Mouse (Mus musculus) heart, embryonic 14.5 days (tissue): ENCODE measurements around the gene Ip6k2. TPM values are rescaled to one million over a fixed set of nuclear protein-coding genes. Genes with fewer than 3 reads are reported as not detected.

Experiments used
- ATAC-seq: fragments of 200-750 bp; cut with Nextera tagmentation; 2 replicates; pipeline ENCODE4 v1.8.0; 2017; ENCODE audit warnings: low read depth, moderate TSS enrichment; ENCODE audit not compliant: insufficient number of reproducible peaks, insufficient read depth, low FRiP score
- H3K27ac ChIP-seq, 2 experiments: fragments of 200-500 bp in 1 of 2; fragments of 300-500 bp in 1 of 2; sonication (generic) in 1 of 2; replicated peaks in 1 of 2; 2 replicates each; pipeline ENCODE4 v1.5.1; 2012 to 2014; ENCODE audit warnings: low read depth in 2 of 2, low read length in 2 of 2, control low read depth in 1 of 2, mild to moderate bottlenecking in 1 of 2, mixed read lengths in 1 of 2; ENCODE audit not compliant: control insufficient read depth in 1 of 2, insufficient read depth in 1 of 2
- H3K27me3 ChIP-seq: fragments of 300-500 bp; sonication (generic); 2 replicates; pipeline ENCODE4 v1.6.1; 2014; ENCODE audit warnings: mild to moderate bottlenecking, low read length, control low read depth; ENCODE audit not compliant: control insufficient read depth, insufficient read depth
- H3K36me3 ChIP-seq: fragments of 300-500 bp; sonication (generic); 2 replicates; pipeline ENCODE4 v1.6.1; 2014; ENCODE audit warnings: mild to moderate bottlenecking, control low read depth, low read length, mixed read lengths; ENCODE audit not compliant: control insufficient read depth, insufficient read depth
- H3K4me1 ChIP-seq, 2 experiments: fragments of 200-500 bp in 1 of 2; fragments of 300-500 bp in 1 of 2; sonication (generic) in 1 of 2; 2 replicates each; pipeline ENCODE4 v1.6.1; 2012 to 2014; ENCODE audit warnings: low read length in 2 of 2, control low read depth in 1 of 2, mixed read lengths in 1 of 2; ENCODE audit not compliant: control insufficient read depth in 2 of 2, insufficient read depth in 2 of 2
- H3K4me2 ChIP-seq: fragments of 300-500 bp; sonication (generic); 2 replicates; pipeline ENCODE4 v1.6.1; 2014; ENCODE audit warnings: mild to moderate bottlenecking, low read length
- H3K4me3 ChIP-seq, 2 experiments: fragments of 200-500 bp in 1 of 2; fragments of 300-500 bp in 1 of 2; sonication (generic) in 1 of 2; 2 replicates each; pipeline ENCODE4 v1.5.1; 2012 to 2014; ENCODE audit warnings: low read length in 2 of 2, mild to moderate bottlenecking in 2 of 2, control low read depth in 1 of 2, low read depth in 1 of 2, moderate library complexity in 1 of 2; ENCODE audit not compliant: control insufficient read depth in 1 of 2, insufficient read depth in 1 of 2
- H3K9ac ChIP-seq: fragments of 300-500 bp; sonication (generic); 2 replicates; pipeline ENCODE4 v1.6.1; 2014; ENCODE audit warnings: mild to moderate bottlenecking, low read length
- H3K9me3 ChIP-seq: fragments of 300-500 bp; sonication (generic); 2 replicates; pipeline ENCODE4 v1.6.1; 2016; ENCODE audit warnings: low read length, control low read depth; ENCODE audit not compliant: control insufficient read depth
- WGBS: fragments of 180-500 bp; shearing (Covaris S2); extraction: QIAGEN DNeasy Blood & Tissue Kit; methylation state at CpG from one replicate; pipeline ENCODE4 v1.1.7; 2014; 5-methylcytosine and 5-hydroxymethylcytosine counted together
- polyA plus RNA-seq: library from polyadenylated mRNA; unstranded; fragments of >200 nt; fragmentation: Nextera tagmentation; extraction: Ambion mirVana; gene quantifications from 2 replicates; pipeline ENCODE4 v1.2.1, GENCODE M21; 2014

Gene Ip6k2
- polyA plus RNA-seq, 1 experiment from 2014 or later: 45.0 TPM

DNA sequence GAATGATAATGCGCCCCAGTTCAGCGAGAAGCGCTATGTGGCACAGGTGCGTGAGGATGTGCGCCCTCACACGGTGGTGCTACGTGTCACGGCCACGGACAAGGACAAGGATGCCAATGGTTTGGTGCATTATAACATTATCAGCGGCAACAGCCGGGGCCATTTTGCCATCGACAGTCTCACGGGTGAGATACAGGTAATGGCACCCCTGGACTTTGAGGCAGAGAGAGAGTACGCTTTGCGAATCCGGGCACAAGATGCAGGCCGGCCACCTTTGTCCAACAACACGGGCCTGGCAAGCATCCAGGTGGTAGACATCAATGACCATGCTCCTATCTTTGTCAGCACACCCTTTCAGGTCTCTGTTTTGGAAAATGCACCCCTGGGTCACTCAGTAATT lies 44.3 kb downstream of the Ip6k2 start:
- Histone ChIP-seq H3K27ac (no peak overlapping the region), H3K9me3 (no peaks in the 10 kb centered on the region), H3K36me3 (no peaks in the 10 kb centered on the region), H3K27me3 (peaks cover 92% of the 10 kb centered on the region), H3K9ac (no peak overlapping the region), H3K4me3 (no peak overlapping the region), H3K4me2 (no peak overlapping the region), H3K4me1 (peaks cover 10 to 19% of the 10 kb centered on the region in 2 experiments; a peak in 3 of 4 replicates)
- ATAC-seq: no peak
- 59% methylated on average over 18 of the region's 18 CpGs for WGBS

DNA sequence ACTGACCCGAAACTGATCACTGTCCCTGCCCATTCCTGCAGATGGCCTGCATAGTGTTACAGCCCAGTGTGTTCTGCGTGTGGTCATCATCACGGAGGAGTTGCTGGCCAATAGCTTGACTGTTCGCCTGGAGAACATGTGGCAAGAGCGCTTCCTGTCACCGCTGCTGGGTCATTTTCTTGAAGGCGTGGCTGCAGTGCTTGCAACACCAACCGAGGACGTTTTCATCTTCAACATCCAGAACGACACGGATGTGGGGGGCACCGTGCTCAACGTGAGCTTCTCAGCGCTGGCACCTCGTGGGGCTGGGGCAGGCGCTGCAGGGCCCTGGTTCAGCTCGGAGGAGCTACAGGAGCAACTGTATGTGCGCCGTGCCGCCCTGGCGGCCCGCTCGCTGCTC lies 48.0 kb downstream of the Ip6k2 start:
- Histone ChIP-seq H3K4me2 (peak overlapping the region; percentile 91), H3K27me3 (peaks cover 66% of the 10 kb centered on the region), H3K27ac (no peak overlapping the region), H3K4me1 (peaks cover 10 to 16% of the 10 kb centered on the region in 2 experiments; a peak in 3 of 4 replicates), H3K9me3 (no peaks in the 10 kb centered on the region), H3K9ac (no peak overlapping the region; the same call in 1 of the 2 replicates), H3K4me3 (peak overlapping the region; percentile 50 to 52), H3K36me3 (no peaks in the 10 kb centered on the region)
- no peak for ATAC-seq
- 6% methylated on average over 23 of the region's 23 CpGs for WGBS

DNA sequence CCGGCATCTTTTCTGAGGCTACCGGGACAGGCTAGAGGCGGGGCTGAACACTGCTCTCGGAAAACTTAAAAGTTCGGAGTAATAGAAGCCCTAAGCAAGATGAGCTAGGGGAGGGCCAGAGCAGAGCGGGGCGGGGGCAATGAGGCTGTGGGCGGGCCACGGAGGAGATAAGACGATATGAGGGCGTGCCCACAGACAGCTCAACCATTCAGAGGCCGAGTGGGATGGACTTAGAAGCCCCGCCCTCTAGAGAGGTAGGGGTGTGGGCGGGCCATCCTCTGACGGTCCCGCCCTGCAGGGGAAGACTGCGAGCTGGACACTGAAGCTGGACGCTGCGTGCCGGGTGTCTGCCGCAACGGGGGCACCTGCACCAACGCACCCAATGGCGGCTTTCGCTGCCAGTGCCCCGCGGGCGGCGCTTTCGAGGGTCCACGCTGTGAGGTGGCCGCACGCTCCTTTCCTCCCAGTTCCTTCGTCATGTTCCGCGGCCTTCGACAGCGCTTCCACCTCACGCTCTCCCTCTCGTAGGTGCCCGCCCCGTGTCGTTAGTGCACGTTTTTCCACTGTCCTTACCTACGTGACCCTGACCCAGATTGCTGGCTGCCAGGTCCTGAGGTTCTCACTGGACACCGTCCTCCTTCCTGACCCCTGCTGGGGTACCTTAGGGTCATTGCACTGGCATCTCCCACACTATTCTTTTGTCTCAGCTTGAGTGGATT lies 49.0 kb downstream of the Ip6k2 start:
- H3K9ac ChIP-seq: peak overlapping the region; percentile 27; the same call in 1 of the 2 replicates
- H3K27me3 ChIP-seq: peaks cover 58% of the 10 kb centered on the region

DNA sequence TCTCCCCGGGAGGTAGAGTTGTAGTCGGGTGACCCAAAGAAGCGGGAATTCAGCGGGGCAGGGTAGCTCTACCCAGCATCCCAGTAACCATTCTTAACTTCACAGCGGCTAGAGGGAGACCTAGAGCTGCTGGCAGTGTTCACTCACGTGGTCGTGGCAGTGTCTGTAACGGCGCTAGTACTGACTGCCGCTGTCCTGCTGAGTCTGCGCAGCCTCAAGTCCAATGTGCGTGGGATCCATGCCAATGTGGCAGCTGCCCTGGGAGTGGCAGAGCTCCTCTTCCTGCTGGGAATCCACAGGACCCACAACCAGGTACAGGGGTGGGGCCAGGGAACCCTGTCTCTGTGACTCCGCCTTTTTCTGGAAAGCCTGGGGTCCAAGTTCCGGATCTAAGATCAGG lies 59.4 kb downstream of the Ip6k2 start:
- H3K4me3 ChIP-seq: peak overlapping the region in 1 of 2 experiments; percentile 4; a peak in 1 of 4 replicates
- peaks cover 19% of the 10 kb centered on the region; the same call in 1 of the 2 replicates for H3K27me3 ChIP-seq
- peak overlapping the region; percentile 34 for H3K9ac ChIP-seq
- ATAC-seq: 0 out of 2 replicates have a peak, but pooled peaks have one; percentile 8
- no peaks in the 10 kb centered on the region for H3K36me3 ChIP-seq
- H3K9me3 ChIP-seq: no peaks in the 10 kb centered on the region
- WGBS: 12% methylated on average over 14 of the region's 14 CpGs
- peaks cover 4% of the 10 kb centered on the region in 2 experiments; a peak in 1 of 4 replicates for H3K4me1 ChIP-seq
- H3K4me2 ChIP-seq: peak overlapping the region; percentile 47
- H3K27ac ChIP-seq: no peak overlapping the region

More for the DNA sequence above, 49.0 kb downstream of the Ip6k2 start:
- Histone ChIP-seq H3K36me3 (no peaks in the 10 kb centered on the region), H3K4me1 (peaks cover 8 to 12% of the 10 kb centered on the region in 2 experiments; a peak in 3 of 4 replicates), H3K4me2 (peak overlapping the region; percentile 91), H3K4me3 (peak overlapping the region; percentile 50 to 52), H3K27ac (no peak overlapping the region), H3K9me3 (no peaks in the 10 kb centered on the region)
- 4% methylated on average over 46 of the region's 46 CpGs for WGBS
- peak; percentile 95 for ATAC-seq

DNA sequence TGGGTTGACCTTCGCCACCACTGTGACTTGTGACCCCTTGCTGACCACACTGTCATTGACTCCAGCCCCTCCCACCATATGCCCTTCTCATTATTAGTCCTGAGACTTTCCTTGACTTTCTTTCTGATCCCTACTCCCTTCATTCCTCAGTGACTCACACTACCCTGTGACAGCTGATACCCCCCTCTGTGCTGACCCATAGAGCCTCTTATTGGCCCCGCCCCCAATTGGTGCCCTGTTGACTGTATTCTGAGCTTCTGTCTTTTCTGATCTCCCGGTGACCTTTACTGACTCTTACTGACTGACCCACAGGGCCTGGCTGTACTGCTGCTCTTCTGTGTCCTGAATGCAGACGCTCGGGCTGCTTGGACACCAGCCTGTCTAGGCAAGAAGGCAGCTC lies 61.8 kb downstream of the Ip6k2 start:
- H3K27ac ChIP-seq: no peak overlapping the region
- 67% methylated on average over 5 of the region's 5 CpGs for WGBS
- H3K4me3 ChIP-seq: no peak overlapping the region
- no peak for ATAC-seq
- H3K27me3 ChIP-seq: peaks cover 28% of the 10 kb centered on the region
- no peaks in the 10 kb centered on the region for H3K9me3 ChIP-seq
- H3K4me1 ChIP-seq: peaks cover 4% of the 10 kb centered on the region in 2 experiments; a peak in 1 of 4 replicates
- H3K36me3 ChIP-seq: no peaks in the 10 kb centered on the region
- no peak overlapping the region for H3K4me2 ChIP-seq
- no peak overlapping the region for H3K9ac ChIP-seq

DNA sequence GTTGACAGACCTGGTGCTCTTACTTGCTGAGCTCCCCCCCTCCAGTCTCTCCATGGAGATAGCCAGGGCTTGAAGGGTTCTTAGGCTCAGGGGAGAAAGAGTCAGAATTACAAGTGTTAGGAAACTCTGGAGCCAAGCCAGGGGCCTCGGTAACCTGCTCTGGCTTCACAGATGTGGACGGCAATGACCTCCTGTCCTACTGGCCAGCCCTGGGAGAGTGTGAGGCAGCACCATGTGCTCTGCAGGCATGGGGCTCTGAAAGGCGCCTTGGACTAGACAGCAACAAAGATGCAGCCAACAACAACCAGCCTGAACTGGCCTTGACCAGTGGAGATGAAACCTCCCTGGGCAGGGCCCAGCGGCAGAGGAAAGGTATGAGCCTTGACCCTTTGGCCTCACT lies 63.8 kb downstream of the Ip6k2 start:
- no peak for ATAC-seq
- 85% methylated on average over 4 of the region's 4 CpGs for WGBS

DNA sequence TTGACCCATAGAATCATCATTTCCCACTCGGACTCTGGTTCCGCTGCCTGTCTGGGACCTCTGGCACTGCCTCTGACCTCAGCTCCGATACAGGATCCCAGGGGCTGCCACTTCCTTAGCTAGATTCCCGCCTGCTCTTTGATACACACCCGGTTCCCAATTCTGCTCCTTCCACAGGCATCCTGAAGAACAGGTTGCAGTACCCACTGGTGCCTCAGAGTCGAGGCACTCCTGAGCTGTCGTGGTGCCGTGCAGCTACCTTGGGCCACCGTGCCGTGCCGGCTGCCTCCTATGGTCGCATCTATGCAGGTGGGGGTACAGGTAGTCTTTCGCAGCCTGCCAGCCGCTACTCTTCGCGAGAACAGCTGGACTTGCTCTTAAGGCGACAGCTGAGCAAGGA lies 64.8 kb downstream of the Ip6k2 start:
- Histone ChIP-seq H3K4me2 (no peak overlapping the region), H3K4me3 (no peak overlapping the region), H3K9ac (no peak overlapping the region), H3K27me3 (peaks cover 9% of the 10 kb centered on the region; the same call in 1 of the 2 replicates), H3K27ac (no peak overlapping the region), H3K9me3 (no peaks in the 10 kb centered on the region), H3K36me3 (no peaks in the 10 kb centered on the region), H3K4me1 (peaks cover 4 to 11% of the 10 kb centered on the region in 2 experiments)
- no peak for ATAC-seq
- WGBS: 67% methylated on average over 17 of the region's 17 CpGs

More for the DNA sequence above, 63.8 kb downstream of the Ip6k2 start:
- H3K4me3 ChIP-seq: no peak overlapping the region
- no peaks in the 10 kb centered on the region for H3K9me3 ChIP-seq
- no peak overlapping the region for H3K9ac ChIP-seq
- H3K27ac ChIP-seq: no peak overlapping the region
- H3K36me3 ChIP-seq: no peaks in the 10 kb centered on the region
- no peak overlapping the region for H3K4me2 ChIP-seq
- H3K27me3 ChIP-seq: peaks cover 16% of the 10 kb centered on the region
- peaks cover 4% of the 10 kb centered on the region in 2 experiments; a peak in 2 of 4 replicates for H3K4me1 ChIP-seq
